Mouse (Mus musculus): ENCODE data around the gene Pde4a. TPM values are rescaled to one million over a fixed set of nuclear protein-coding genes. Genes with fewer than 3 reads are reported as not detected.
"Not testable (repeated sequence)": the region's sequence is repeated elsewhere in the genome, so short reads cannot be mapped to it uniquely, and the experiment has no call there.

Pde4a gene
- total RNA-seq, 2 experiments from 2014 or later = 74.0 to 85.1 TPM

DNA sequence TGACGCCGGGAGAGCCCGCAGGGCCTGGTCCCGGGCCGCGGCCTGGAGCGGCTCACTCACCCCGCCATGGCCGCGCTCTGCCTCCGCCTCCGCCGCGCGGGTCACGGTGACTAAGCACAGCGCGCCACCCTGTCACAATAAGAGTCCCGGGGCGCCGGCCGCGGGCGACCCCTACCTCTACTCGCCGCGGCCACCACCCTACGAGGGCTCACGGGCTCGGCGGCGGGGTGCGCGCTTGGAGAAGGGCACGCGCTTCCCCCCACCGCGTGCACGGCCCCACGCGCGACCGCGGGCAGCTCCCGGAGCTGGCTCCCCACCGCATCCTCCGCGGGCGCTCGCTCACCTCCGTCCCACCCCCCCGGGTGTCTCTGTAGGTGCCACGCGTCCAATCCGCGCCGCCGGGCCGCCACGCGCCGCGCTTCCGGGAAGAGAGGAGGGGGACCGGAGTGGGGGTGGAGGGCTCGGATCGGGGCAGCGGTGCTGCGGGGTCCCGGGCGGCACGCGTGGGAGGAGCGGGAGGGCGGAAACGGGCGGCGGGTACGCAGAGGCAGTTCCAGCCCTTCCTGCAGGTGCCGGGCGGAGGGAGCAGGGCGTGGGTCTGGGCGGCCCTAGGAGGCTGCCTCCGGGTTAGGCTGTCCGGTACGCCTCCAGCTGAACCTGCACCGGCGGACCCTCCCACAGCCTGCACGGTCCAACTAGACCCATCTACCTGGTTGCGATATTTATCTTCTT is 73.4 kb downstream of the Pde4a start, which contains the start of gene Keap1:
Gene Keap1, minus strand, starts transcription at position 629 of the 732 bp plus-strand sequence.
- peak; percentile 64 to 70 for DNase-seq (ENCODE audit: extremely low spot score in 1 of 2, low spot score in 1 of 2)

- DNase-seq (ENCODE audit: extremely low spot score in 1 of 2, low spot score in 1 of 2) = no peak
Observed at GRCm38 (mm10) chr9:21239465-21239848, 73.9 kb downstream of the Pde4a start.

DNA sequence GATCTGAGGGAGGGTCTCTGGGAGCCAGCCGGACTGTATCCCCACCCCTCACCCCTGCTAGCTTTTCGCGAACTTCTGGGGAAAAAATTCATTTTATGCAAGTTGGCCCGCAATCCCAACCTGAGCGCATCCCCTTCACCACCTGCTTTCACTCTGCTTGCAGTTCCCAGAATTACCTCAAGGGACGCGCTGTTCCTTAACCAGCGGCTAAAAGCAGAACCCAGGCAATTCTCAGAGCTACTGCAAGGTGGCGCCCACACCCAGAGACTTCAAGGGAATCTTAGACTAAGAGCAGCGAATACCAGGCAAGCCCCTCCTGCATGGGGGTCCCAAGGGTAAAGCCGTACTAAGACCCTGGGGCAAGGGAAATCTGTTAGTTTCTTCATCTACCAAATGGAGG is 75.8 kb downstream of the Pde4a start:
- DNase-seq (ENCODE audit: extremely low spot score in 1 of 2, low spot score in 1 of 2) = peak in 1 of 2 experiments; percentile 82

- no peak for DNase-seq (ENCODE audit: extremely low spot score in 1 of 2, low spot score in 1 of 2)
Observed at GRCm38 (mm10) chr9:21243826-21244427, 78.4 kb downstream of the Pde4a start.

GRCm38 (mm10) chr9:21244428-21245112 is 79.1 kb downstream of the Pde4a start:
- peak in 1 of 2 experiments; percentile 16 for DNase-seq (ENCODE audit: extremely low spot score in 1 of 2, low spot score in 1 of 2)

DNA sequence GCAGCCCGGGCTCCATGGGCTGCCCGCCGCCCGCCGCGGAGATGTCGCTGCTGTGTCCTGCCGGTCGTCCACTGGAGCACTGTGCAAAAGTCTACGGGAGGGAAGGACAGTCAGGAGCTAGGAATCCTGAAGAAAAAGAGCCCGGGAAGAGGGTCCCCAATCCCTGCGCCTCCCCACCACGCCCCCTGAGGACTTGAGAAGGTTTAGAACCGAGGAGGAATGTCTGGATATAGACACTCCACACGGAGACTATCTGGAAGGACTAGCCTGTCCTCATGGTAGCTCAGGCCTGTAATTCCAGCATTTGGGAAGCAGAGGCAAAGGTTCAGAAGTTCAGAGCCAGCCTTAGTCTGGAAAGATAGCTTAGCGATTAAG is 79.6 kb downstream of the Pde4a start:
- DNase-seq (ENCODE audit: extremely low spot score in 1 of 2, low spot score in 1 of 2) = no peak

- DNase-seq (ENCODE audit: extremely low spot score in 1 of 2, low spot score in 1 of 2) = no peak
Observed at GRCm38 (mm10) chr9:21246342-21246741, 80.8 kb downstream of the Pde4a start.

DNA sequence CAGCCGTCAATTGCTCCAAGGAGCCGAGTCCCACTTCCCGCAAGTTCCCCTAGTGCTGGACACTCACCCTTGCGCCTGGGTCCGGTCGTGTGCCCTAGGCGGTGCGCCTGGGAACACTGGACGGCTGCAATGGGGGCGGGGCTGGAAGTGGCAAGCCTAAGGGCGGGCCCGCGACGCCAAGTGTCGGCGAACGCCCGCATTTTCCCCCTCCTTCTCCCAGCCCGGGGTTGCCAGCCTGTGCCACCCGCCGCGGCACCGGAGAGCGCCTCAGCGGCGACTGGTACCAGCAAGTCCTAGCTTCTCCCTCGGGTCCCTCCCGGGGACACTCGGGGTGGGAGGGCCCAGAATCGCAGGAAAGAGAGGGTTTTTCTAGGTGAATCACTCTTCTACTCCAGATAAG is 82.8 kb downstream of the Pde4a start, which contains the start of gene S1pr5:
Gene S1pr5, minus strand, starts transcription at position 118 of the 400 bp plus-strand sequence.
- no peak for DNase-seq (ENCODE audit: extremely low spot score in 1 of 2, low spot score in 1 of 2)

DNA sequence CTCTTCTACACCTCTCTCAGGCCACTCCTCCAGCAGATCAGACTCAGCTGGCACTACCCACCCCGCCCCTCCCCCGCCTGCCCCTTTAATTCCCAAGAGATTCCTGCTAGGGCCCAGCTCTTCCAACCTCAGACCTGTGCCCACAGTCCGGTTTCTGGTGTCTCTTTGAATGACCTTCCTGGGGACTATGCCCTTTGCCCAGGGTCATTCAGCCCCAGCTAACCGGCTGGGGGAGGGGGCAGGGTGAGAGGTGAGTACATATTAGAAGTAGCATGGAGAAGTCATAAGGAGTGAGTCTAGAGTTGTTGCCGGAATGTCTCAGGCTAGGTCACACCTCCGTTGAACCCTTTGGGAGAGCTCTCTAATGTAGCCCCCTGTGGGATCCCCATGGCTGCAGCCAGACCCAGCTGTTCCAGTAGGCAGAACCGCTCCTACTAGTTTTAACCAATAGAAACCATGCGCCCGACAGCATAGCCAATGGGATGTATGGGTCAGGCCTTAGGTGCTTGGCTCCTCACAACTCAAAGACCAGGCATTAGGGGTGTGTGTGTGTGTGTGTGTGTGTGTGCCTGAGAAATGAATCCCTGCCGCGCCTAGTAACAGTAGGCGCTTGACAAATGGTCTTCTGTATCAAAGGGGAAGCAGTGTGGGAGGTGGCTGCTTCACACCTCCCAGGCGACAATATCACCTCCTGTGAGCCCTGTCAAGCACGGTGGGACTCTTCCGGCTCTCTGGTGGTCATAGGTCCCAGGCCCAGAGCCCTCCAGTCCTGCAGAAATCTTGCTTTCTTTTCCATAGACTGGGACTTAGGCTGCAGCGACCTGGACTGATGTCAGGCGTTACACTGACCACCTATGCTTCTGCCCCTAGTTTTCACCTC is 84.4 kb downstream of the Pde4a start:
- no peak for DNase-seq (ENCODE audit: extremely low spot score in 1 of 2, low spot score in 1 of 2)

DNA sequence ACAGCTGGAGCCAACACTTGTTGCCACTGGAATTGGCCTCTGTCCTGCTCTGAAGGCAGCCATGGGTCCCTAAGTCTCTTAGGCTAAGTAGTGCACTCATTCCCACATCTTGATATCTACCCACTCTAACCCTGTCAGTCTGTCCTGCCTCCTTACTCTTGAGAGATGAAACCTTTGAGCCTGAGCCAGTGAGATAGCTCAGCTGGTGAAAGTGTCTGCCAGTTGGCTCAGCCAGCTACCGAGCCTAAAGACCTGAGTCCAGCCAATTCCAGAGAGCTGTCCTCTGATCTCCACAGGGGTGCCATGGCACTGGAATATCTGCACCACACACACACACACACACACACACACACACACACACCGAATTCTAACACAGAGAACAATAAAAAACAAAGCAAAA is 85.0 kb downstream of the Pde4a start:
- DNase-seq (ENCODE audit: extremely low spot score in 1 of 2, low spot score in 1 of 2) = no peak

GRCm38 (mm10) chr9:21251116-21251735 is 85.7 kb downstream of the Pde4a start:
- no peak for DNase-seq (ENCODE audit: extremely low spot score in 1 of 2, low spot score in 1 of 2)

DNA sequence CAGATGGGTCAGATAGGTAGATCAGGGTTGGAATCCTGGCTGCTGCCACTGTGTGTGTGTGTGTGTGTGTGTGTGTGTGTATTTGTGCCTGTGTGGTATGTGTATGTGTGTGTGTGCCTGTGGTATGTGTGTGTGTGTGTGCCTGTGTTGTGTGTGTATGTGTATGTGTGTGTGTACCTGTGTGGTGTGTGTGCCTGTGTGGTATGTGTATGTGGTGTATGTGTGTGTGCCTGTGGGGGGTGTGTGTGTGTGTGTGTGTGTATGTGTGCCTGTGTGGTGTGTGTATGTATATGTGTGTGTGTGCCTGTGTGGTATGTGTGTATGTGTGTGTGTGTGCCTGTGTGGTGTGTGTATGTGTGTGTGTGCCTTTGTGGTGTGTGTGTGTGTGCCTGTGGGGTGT is 89.2 kb downstream of the Pde4a start:
- DNase-seq (ENCODE audit: extremely low spot score in 1 of 2, low spot score in 1 of 2) = no peak

DNA sequence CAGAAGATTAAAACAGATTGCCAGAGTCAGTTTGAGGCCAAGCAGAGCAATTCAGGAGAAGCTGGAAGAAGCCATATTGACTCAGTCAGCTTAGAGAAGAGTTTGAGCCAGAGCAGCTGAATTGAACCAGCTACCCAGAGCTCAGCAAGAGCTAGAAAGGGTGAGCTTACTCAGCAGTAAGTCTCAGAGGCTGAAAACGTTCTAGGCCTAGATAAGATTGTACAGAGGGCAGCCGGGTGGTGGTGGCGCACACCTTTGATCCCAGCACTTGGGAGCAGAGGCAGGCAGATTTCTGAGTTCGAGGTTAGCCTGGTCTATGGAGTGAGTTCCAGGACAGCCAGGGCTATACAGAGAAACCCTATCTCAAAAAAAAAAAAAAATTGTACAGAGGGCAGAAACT is 90.8 kb downstream of the Pde4a start:
- not testable (repeated sequence) for DNase-seq (ENCODE audit: extremely low spot score in 1 of 2, low spot score in 1 of 2)

DNA sequence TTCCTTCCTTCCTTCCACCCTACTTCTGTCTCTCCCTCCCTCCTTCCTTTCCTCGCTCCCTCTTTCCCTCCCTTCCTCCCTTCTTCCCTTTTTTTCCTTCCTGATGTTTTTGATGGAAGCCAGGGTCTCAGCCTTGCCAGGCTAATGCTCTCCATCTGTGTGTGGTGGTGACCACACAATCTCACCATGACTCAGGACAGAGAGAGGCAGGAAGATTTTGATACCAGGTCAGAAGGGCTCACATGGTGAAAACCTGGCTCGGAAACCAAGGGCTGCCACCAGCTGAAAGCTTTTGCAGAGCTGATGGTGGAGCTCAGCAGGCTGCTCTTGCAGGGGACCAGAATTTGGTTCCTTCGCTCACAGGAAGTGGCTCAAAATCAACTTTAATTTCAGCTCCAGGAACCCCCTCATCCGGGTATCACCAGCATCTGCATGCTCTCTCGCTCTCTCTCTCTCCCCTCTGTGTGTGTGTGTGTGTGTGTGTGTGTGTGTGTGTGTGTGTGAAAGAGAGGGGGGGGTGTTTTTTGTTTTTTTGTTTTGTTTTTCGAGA is 95.1 kb downstream of the Pde4a start:
- no peak for DNase-seq (ENCODE audit: extremely low spot score in 1 of 2, low spot score in 1 of 2)

GRCm38 (mm10) chr9:21261831-21262230 is 96.3 kb downstream of the Pde4a start:
- no peak for DNase-seq (ENCODE audit: extremely low spot score in 1 of 2, low spot score in 1 of 2)

Other genes with a start within 250 kb of the Pde4a start
- gene Dnmt1, start 205.8 kb upstream of the Pde4a start, total RNA-seq (2021) = 10 to 100 TPM; 34.6 to 36.3 TPM
- gene S1pr2, start 188.9 kb upstream of the Pde4a start, total RNA-seq (2021) = 1 to 10 TPM; 2.5 to 3.6 TPM
- 10 to 100 TPM; 60.1 to 62.4 TPM for gene Mrpl4, start 163.0 kb upstream of the Pde4a start, total RNA-seq (2021)
- gene Icam1, start 149.7 kb upstream of the Pde4a start, total RNA-seq (2021) = 1 to 10 TPM; 2.1 to 2.7 TPM
- under 1 TPM; 0.84 to 0.87 TPM for gene Icam4, start 136.3 kb upstream of the Pde4a start, total RNA-seq (2021)
- gene Icam5, start 133.6 kb upstream of the Pde4a start, total RNA-seq (2021) = 100 to 1,000 TPM; 389 to 394 TPM
- under 1 TPM in 1 of 2 experiments, not detected in 1; 0.94 TPM for gene Zglp1, start 98.6 kb upstream of the Pde4a start, total RNA-seq (2021)
- 1 to 10 TPM; 1.1 to 1.3 TPM for gene Gm49373, start 92.6 kb upstream of the Pde4a start, total RNA-seq (2021)
- gene Fdx1l, start 92.1 kb upstream of the Pde4a start, total RNA-seq (2021) = 10 to 100 TPM; 67.2 to 68.2 TPM
- gene Gm38431, start 73.7 kb upstream of the Pde4a start, total RNA-seq (2021) = 1 to 10 TPM; 2.4 to 2.7 TPM
- gene Raver1, start 73.7 kb upstream of the Pde4a start, total RNA-seq (2021) = 10 to 100 TPM; 28.4 to 34.7 TPM
- gene Tyk2, start 34.5 kb upstream of the Pde4a start, total RNA-seq (2021) = 10 to 100 TPM; 12.7 to 16.4 TPM
- gene Cdc37, start 15.7 kb upstream of the Pde4a start, total RNA-seq (2021) = 100 to 1,000 TPM; 144 to 156 TPM
- gene Keap1, start 73.6 kb downstream of the Pde4a start, total RNA-seq (2021) = 10 to 100 TPM; 56.7 to 60.1 TPM
- gene S1pr5, start 82.7 kb downstream of the Pde4a start, total RNA-seq (2021) = 10 to 100 TPM; 13.1 to 14.5 TPM
- gene Atg4d, start 99.6 kb downstream of the Pde4a start, total RNA-seq (2021) = 10 to 100 TPM; 39.1 to 40.0 TPM
- gene Kri1, start 122.3 kb downstream of the Pde4a start, total RNA-seq (2021) = 10 to 100 TPM; 36.4 to 48.4 TPM
- gene Cdkn2d, start 125.7 kb downstream of the Pde4a start, total RNA-seq (2021) = 10 to 100 TPM; 53.6 to 61.7 TPM
- under 1 TPM; 0.42 to 0.73 TPM for gene Ap1m2, start 146.6 kb downstream of the Pde4a start, total RNA-seq (2021)
- gene Slc44a2, start 155.0 kb downstream of the Pde4a start, total RNA-seq (2021) = 10 to 100 TPM; 50.8 to 54.6 TPM
- gene Ilf3, start 202.2 kb downstream of the Pde4a start, total RNA-seq (2021) = 10 to 100 TPM; 85.6 to 92.6 TPM
- 10 to 100 TPM; 21.4 to 31.6 TPM for gene Qtrt1, start 246.1 kb downstream of the Pde4a start, total RNA-seq (2021)